Mouse (Mus musculus) olfactory bulb, adult 2 months (tissue): ENCODE measurements at regions not wholly inside any gene's neighbourhood (a gene's known extent, or its start where the extent isn't known, plus 50 kb on each side); places are given as distances from the start of the nearest gene placed in this dataset.

Experiments used
- CTCF ChIP-seq: fragments of 200-500 bp; IDR thresholded peaks from 2 replicates; pipeline ENCODE4 v1.5.1; 2012; ENCODE audit warnings: low read depth, mild to moderate bottlenecking, low read length, moderate library complexity; ENCODE audit not compliant: insufficient read depth
- POLR2A ChIP-seq: fragments of 200-500 bp; IDR thresholded peaks from 2 replicates; pipeline ENCODE4 v1.6.1; 2012; ENCODE audit warnings: mild to moderate bottlenecking, low read depth, low read length, moderate library complexity; ENCODE audit not compliant: insufficient read depth

GRCm38 (mm10) chr17:45329241-45329640, 104.3 kb downstream of the Cdc5l start:
- TF ChIP-seq CTCF (no peak), POLR2A (no peak)
